Mouse (Mus musculus): ENCODE results near the gene Cend1.
"Not testable (repeated sequence)": the region's sequence is repeated elsewhere in the genome, so short reads cannot be mapped to it uniquely, and the experiment has no call there.

The Cend1 gene

GRCm38 (mm10) chr7:141429840-141430584 lies 721 bp upstream of the Cend1 start:
- DNase-seq (ENCODE audit: low spot score) = no peak

GRCm38 (mm10) chr7:141428701-141429100 lies 590 bp downstream of the Cend1 start:
- no peak for DNase-seq (ENCODE audit: low spot score)

DNA sequence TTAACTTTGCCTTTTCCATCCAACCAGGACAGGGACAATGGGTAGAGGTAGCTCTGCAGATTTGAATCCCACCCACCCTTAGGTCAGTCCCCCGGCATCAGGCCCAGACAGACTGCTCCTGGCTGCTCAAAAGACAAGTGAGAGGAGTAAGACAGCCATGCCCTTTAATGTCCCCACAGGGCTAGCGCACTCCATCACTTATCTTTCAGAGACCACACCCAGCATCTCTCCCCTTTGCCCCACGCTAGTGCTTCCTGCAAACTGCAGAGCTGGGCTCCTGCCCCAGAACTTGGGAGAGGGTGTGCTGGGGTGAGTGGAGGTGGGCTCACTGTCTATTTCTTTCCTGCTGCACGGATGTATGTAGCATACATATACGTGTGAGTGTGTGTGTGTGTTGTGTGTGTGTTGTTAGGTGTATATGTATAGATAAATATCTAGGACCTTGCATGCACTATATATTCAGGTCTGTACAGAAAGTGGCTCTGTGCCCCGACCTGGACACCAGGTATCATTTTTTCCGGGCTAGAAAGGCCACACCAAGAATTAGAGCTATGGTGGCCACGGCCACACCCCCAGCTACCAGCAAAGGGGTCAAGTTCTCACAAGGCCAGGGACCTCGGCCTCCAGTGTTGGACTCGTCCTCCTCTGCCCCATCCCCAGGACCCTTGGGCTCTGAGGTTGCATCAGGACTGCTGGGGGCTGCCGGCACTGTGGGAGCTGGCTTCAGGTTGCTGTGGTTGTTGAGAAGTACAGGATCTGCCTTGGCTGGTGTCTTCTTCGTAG lies 2.2 kb downstream of the Cend1 start:
- no peak for DNase-seq (ENCODE audit: low spot score)

DNA sequence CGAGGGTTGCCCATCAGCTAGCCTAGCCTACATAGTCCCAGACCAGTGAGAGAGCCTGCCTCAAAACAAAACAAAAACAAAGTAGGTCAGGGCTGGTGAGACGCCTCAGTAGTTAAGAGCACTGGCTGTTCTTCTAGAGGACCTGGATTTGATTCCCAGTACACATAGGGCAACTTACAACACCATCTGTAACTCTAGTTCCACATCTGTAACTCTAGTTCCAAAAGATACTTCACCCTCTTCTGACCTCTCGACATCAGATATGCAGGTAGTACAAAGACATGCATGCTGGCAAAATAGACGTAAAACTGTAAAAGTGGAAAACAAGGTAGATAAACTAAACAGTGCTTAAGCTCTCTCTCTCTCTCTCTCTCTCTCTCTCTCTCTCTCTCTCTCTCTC lies 5.5 kb downstream of the Cend1 start:
- no peak for DNase-seq (ENCODE audit: low spot score)

DNA sequence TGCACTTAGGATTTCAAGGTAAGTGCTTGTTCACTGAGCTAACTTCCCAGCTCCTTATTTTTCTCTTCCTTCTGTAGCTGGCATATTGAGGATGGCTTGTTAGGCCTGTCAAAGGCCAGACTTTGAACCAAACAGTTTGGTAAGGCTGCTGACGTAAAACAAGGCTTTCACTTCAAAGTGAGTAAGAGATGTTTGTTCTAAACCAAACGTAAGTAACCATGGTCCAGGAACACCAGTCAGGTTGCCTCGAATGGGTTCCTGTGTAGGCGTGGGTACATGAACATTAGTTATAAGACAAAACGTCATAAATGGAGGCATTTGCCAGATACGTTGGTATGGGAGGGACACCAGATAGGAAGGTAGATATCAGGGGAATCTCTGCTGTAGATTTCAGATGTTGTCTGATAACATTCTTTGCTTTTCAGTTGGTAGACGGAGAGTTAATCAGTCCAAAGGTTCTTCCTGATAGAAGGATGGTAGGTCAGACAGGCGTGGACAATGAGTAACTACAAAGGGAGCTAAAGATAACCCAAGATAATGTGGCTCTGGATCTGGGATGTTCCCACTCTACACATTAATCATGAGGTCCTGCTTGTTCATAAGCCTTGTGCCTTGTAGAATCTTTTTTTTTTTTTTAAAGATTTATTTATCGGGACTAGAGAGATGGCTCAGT lies 9.1 kb downstream of the Cend1 start:
- no peak for DNase-seq (ENCODE audit: low spot score)

- DNase-seq (ENCODE audit: low spot score) = no peak
Measured at GRCm38 (mm10) chr7:141418970-141419369, 10.3 kb downstream of the Cend1 start.

- no peak for DNase-seq (ENCODE audit: low spot score)
Measured at GRCm38 (mm10) chr7:141417731-141418681, 11.3 kb downstream of the Cend1 start.

GRCm38 (mm10) chr7:141416144-141416841 lies 13.0 kb downstream of the Cend1 start:
- no peak for DNase-seq (ENCODE audit: low spot score)

DNA sequence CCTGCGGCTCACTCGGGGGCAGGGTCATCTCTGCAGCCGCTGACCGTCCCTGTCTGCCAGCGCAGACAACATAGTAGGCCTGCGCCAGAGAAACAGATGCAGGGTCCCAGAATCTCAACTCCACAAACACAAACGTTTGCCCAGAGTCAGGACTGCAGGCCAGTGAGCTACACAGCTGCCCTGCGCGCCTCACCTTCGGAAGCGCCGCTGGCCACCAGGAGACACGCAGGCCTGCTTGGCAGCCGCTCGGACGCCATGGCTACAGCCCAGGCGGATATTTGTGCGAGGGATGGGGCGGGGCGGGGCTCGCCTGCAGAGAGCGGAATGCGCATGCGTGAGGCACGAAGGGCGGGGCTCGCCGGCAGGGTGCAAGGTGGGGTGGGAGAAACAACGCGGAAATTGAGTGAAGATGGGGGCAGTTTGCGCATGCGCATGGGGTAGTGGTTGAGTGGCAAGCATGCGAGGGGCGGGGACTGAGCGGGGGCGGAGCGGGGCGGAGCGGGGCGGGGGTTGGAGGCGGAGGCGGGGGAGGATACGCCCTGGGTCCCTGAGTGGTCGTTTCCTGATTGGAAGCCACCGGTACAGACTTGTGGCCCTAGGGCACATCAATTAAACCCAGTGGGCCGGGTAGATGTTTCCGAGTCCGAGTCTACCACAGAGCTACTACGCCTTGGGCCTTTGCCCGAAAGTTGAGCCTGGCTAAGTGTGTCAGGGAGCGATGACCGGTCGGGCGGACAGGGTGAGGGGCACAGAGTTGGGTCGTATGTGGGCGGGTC lies 15.3 kb downstream of the Cend1 start, which contains the start of gene Gatd1:
Gene Gatd1, minus strand, starts transcription at position 328 of the 776 bp plus-strand sequence.
- peak; percentile 100 for DNase-seq (ENCODE audit: low spot score)

- no peak for DNase-seq (ENCODE audit: low spot score)
Measured at GRCm38 (mm10) chr7:141413331-141413730, 16.0 kb downstream of the Cend1 start.

- DNase-seq (ENCODE audit: low spot score) = no peak
Measured at GRCm38 (mm10) chr7:141411667-141412066, 17.6 kb downstream of the Cend1 start.

DNA sequence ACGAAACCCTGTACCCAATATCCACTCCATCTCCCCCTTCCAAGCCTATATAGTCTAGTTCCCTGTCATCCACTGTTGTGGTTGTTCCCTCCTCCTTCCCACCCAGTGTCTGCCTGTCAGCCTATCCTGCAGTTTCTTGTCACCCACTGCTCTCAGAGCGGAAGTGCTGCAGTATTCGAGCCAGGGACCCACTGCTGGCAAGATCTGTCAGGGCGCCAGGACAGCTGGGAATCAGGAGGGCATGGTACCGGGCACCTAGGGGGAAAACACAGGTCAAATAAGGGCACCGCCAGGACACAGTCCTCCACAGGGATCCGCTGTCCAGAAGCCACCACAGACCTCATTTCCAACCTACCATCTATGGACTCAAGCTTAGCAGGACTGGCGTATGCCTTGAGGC lies 18.7 kb downstream of the Cend1 start:
- no peak for DNase-seq (ENCODE audit: low spot score)

- peak; percentile 91 for DNase-seq (ENCODE audit: low spot score)
Measured at GRCm38 (mm10) chr7:141408833-141409232, 20.5 kb downstream of the Cend1 start.

DNA sequence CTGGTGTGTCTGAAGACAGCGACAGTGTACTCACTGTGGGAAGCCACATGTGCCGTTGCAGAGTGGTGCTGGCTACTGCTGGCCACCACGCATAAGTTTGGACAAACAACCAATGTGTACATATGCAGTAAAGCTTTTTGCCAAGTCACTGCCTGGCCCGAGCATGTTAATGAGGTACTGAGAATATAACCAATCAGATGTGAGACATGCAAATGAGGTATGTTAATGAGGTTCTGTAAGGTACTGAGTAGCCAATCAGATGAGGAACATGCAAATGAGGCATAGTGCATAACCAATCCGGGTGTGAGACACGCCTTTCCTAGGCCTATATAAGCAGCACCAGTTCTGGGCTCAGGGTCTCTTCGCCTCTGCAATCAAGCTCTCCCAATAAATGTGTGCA lies 21.6 kb downstream of the Cend1 start:
- DNase-seq (ENCODE audit: low spot score) = not testable (repeated sequence)

DNA sequence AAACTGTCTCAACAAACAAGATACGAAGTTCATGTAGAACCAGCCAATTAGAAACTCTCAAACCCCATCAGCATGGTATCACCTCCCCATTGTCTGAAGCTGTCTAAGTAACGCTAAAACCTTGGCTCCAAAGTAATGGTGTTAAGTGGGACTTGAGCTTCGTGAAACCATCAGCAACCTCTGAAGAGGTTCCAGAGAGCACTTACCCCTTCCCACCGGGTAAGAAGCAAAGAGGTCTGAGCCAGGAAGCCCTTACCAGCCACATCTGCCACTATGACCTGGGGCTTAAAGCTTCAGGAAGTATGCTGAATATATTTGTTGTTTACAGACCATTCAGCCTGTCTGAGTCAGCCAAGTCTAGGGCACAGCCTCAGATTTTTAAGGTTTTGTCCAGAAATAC lies 23.8 kb downstream of the Cend1 start:
- DNase-seq (ENCODE audit: low spot score) = no peak

GRCm38 (mm10) chr7:141403305-141403704 lies 26.0 kb downstream of the Cend1 start:
- peak; percentile 80 for DNase-seq (ENCODE audit: low spot score)

DNA sequence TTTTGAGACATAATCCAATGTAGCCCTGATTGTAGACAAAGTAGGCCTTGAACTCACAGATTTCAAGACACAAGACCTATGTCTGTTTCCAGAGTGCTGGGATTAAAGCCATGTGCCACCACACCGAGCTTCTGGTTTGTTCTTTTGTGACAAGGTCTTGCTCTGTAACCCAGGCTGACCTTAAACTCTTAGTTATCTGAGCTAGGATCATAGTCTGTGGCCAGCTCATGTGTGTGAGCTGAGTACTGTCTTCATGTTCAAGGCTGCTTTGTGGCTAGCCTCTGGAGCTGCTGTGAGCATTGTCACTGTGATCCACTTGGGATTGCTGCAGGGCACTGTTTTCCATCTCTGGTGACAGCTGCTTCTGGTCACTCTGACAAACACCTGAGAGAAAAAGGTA lies 33.9 kb downstream of the Cend1 start:
- DNase-seq (ENCODE audit: low spot score) = no peak

- DNase-seq (ENCODE audit: low spot score) = peak; percentile 75
Measured at GRCm38 (mm10) chr7:141394771-141395170, 34.5 kb downstream of the Cend1 start.

DNA sequence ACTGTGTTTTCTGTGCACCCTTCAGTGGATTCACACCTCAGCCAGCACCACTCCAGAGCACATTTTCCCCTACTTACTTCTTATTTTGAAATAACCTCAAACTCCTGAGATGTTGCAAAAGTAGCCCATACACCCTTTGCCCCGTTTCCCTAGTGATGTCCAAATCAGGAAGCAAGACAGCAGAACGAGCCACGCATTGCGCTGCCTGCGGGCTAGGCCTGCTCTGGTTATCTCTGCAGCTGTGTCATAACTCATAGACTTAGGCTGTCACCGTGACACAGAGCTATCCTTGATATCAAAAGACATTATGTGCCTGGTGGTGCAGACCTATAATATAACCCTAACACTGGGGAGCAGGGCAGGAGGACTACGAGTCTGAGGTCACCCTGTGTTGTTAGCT lies 35.1 kb downstream of the Cend1 start:
- DNase-seq (ENCODE audit: low spot score) = no peak

- DNase-seq (ENCODE audit: low spot score) = no peak
Measured at GRCm38 (mm10) chr7:141392552-141393222, 36.6 kb downstream of the Cend1 start.
